Mouse (Mus musculus) heart, adult 9 months (tissue): Measurements from ENCODE around the gene Flt1.

Experiments used
- DNase-seq, 2 experiments: peaks; one replicate each; pipeline ENCODE4 v3.0.0; 2022; ENCODE audit warnings: low spot score in 2 of 2

Gene Flt1

DNA sequence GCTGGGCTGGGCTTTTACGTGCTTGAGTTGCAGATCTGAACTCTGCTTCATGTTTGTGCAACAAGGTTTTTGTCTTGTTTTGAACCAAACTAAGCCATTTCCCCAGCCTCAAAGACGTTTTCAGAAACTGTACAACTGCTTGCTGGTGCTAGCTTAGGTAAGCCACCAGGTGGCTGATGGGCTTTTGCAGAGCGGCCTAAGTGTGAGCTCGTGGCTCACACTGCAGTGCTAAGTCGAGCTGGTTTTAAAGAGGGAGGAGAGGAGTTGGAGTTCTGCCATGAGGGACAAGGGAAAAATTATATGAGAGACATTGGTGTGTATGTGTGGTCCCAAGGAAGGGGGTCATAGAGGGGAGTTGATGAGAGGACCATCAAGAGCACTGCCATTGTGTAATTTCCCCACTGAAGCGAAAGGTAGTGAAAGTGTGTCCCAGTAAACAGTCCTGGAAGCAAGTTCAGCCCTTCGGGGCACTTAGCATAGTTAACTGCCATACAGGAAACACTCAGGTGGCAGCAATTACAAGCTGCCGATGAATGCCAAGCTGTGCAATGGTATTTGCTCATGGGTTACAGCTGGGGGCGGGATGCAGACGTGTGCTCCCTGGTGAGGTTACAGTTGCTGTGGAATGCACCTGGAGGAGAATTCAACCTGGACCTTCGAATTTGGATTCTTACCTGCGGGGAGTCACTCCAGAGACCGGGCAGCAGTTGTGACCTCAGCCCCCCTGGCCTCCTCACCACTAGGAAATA is 173.8 kb downstream of the Flt1 start:
- DNase-seq = no peak

DNA sequence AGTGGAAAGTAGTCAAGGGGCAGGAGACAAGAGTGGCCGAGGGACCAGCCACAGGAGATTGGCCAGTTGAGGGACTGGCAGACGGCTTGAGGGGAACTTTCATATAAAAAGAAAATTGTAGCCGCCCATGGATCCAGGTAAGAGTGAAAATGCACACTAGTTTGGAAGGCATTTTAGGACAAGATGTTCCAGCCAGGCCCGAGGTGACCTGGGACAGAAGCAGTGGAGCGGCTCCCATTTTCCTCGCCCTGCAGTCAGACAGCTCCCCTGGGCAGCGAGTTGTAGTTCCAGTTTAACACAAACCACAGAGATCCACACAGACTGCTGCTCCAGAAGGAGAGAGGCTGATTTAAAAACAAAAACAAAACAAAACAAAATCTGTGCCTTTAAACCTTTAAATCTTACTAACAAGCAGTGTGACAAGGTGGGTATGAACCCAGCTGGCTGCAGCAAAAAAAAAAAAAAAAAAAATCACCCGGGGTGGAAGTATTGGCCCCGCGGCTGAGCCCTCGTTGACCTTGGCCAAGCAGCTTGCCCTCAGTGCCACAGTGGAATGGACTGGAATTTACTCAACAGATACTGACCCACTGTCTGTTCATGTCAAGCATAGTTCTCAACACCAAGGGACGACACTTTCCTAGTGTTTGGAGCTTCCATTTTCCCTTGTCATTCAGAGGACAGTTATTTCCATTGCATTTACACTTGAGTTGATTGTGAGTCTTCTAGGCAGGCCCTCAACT is 176.6 kb downstream of the Flt1 start:
- DNase-seq = no peak

DNA sequence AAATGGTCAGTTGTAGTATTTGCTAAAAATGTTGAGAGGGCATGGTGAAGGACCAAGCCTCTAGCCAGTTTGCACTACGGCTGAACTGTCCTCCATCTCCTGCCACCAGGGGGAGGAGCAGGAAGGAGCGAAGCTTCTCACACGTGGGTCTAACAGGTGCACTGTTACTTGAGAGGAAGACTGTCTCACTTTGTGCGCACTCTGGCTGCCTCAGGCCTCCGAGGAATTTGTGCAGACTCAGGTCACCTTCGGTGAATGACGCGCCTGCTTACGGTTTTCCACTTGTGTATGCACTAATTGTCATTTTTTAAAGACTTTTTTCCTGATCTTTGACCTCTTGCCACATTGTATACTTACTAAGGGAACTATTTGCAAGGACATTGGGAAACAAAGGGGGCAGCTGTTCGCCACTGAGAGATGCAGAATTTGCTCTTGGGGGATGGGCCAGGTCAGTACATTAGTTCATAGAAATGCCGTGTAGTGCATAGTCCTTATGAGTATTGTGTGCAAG is 180.0 kb downstream of the Flt1 start:
- DNase-seq = no peak

DNA sequence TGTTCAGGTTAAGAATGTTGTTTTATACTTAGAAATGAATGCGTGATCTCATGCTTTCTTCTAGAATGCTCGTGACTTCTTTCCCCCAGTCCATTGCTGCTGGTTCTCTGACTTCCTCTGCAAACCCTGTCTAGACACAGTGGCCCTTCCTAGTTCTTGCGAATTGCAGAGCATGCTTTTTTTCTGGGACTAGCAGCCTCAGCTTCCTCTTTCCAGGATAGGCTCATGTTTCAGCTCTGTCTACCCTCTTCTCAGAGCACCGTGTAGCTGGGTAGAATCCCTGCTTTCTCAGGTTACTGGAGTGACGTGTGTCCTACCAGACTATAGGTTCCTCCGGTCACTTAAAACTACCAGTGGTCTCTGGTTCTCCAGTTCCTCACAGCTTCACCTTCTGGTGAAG is 183.5 kb downstream of the Flt1 start:
- peak in 1 of 2 experiments; percentile 20 for DNase-seq

DNA sequence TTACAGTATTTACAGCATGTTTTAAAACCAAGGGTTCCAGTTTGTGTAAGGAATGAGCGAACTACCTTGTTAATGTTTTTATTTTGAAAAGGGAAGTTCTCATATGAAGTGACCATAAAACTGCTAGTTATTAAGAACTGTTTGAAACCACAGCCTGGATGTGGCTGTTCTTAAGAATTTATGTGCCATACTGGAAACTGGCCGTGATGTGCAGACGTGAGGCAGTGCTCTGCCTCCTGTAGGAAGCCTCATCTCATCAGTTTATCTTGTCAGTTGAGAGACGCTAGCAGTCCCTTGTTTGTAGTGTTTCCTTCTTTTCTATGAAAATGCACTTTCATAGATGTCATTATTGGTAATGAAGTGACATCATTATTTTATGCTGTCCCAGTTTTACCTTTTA is 186.0 kb downstream of the Flt1 start:
- DNase-seq = no peak

DNA sequence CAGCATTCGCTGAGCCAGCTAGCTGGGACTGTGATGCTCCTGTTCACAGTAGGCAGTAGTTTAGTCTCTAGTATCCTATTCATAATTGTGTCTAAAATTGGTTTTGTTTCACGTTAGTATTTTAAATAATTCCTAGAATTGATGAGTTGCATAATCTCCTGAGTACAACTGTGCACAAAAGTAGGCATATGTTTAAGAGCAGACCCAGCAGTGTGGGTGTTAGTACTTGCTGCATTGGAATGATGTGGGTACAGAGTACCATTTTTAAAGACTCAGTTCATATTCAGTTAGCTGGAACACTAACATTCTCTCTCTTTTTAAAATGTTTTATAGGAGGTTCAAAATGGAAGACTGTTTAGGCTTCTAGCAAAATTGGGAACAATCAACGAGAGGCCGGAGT is 186.4 kb downstream of the Flt1 start:
- DNase-seq = no peak

DNA sequence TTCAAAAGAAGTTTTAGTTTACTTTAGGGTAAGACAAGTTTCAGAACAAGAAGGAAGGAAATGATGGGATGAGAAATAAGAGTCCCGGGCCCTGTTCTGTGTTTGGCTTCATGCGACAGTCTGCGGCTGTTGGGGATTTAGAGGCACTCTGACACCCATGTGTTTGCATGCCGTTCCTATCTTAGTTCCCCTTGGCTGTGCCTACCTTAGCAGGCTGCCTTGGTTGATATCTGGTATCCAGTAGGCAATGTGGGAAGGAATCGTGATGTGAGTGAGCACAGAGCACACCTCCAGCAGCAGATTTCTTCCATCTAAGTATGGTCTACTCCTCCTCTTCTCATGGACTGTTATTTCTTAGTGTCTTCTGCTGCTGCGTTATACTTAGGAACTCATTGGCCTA is 193.8 kb downstream of the Flt1 start:
- no peak for DNase-seq

DNA sequence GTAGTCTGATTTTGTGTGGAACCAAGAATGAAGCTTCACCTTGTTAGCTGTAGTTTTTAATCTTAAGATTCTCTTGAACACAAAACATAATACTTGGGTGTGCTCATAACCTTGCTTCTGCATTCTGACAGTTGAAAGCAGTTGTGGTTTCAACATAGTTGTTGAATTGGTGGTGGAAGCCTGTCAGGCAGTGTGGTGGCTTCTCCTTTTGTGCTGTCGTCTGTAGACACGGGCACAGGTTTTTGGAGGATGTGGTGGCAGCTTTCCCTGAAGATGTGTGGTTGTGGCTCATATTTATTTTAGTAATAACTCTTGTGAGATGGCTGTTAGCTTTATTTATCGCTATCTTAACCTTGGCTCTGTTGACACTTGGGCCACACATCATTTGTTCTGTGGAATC is 198.0 kb downstream of the Flt1 start:
- no peak for DNase-seq

DNA sequence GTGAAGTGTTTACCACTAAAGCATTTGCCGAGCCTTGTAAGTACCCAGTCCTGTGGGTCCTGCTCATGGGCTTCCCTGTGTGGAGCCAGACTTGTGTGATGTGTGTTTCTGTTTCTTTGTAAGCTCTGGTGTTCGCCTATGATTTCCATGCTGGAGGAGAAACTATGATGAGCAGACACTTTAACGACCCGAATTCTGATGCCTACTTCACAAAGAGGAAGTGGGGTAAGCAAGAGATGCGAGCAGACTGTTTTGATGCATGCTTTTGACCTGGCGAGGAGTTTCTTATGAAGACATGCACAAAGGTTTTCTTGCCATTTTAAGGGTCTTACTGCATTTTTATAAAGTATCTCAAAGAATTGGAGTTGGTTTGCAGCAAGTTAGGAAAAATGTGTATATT is 198.8 kb downstream of the Flt1 start:
- no peak for DNase-seq
